ENCODE assay signal across 8 mouse cellular contexts in genomic region chr4:59437990-59438854, GRCm38 (mm10). TPM values are rescaled to one million over a fixed set of nuclear protein-coding genes. Genes with fewer than 3 reads are reported as not detected.
DNase-seq lines count a peak whose midpoint lies in the region; ATAC-seq lines count a peak whose summit lies in the region.

TSS of gene Susd1 (minus strand) at chr4:59438633.

- H3K4me1 ChIP-seq in hindbrain, embryonic 15.5 days (replicated peaks): peaks cover 9% of the 10 kb centered on the region; the same call in 1 of the 2 replicates

- H3K27ac ChIP-seq in hindbrain, embryonic 15.5 days (replicated peaks): no peak within 1 kb of the TSS; the same call in 1 of the 2 replicates

- H3K9me3 ChIP-seq in hindbrain, embryonic 15.5 days: no peaks in the 10 kb centered on the region

- peak; percentile 89 for ATAC-seq in hindbrain, embryonic 15.5 days (ENCODE audit: low FRiP score, low read depth)

- WGBS in hindbrain, embryonic 15.5 days: 1% methylated on average over 73 of the region's 75 CpGs

- H3K27me3 ChIP-seq in hindbrain, embryonic 15.5 days: peaks cover 29% of the 10 kb centered on the region

- H3K36me3 ChIP-seq in hindbrain, embryonic 15.5 days: no peaks in the 10 kb centered on the region

- DNase-seq in ES-CJ7 (ENCODE audit: low read depth, low spot score): peak; percentile 48
- DNase-seq in c-Kit-positive CD71-positive TER-119-negative erythroid progenitor cells, embryonic 14.5 days (ENCODE audit: low read depth): peak; percentile 52
- DNase-seq in frontal cortex, postnatal 25 days (ENCODE audit: low spot score in 2 of 2): peak; percentile 41 to 51
- peak; percentile 57 to 74 for DNase-seq in left cerebral cortex, adult 18-20 months (ENCODE audit: low spot score in 2 of 2)
- peak; percentile 77 to 83 for DNase-seq in lung, postnatal 4 days
- DNase-seq in retina, postnatal 7 days (ENCODE audit: low read depth, low spot score): peak; percentile 25
- DNase-seq in urinary bladder, adult 18-20 months (ENCODE audit: low spot score in 2 of 2): peak; percentile 67 to 71

- H3K4me3 ChIP-seq in hindbrain, embryonic 15.5 days: peak within 1 kb of the TSS; percentile 79

- peak within 1 kb of the TSS; percentile 81 for H3K9ac ChIP-seq in hindbrain, embryonic 15.5 days

- H3K4me2 ChIP-seq in hindbrain, embryonic 15.5 days: peak within 1 kb of the TSS; percentile 100

RNA-seq across cellular contexts. Expression of gene Susd1, which starts in this region (rescaled TPM):
- 1.9 and 2.4 TPM in 2 replicates for polyA plus RNA-seq in hindbrain, embryonic 15.5 days (2015; fragmentation: Nextera tagmentation; extraction: Ambion mirVana)
- 1 to 10 TPM; 6.1 to 7.3 TPM for total RNA-seq in left cerebral cortex, adult 18-20 months (2021)

Comparison
In these comparisons a context has a peak if more than half of its experiments do, and no peak if none do; other contexts are left out.
1. DNase-seq: peak in every context shown above with its lines; median percentile 80 in lung, postnatal 4 days; 69 in urinary bladder, adult 18-20 months; 66 in left cerebral cortex, adult 18-20 months; 52 in c-Kit-positive CD71-positive TER-119-negative erythroid progenitor cells, embryonic 14.5 days; 48 in ES-CJ7; 46 in frontal cortex, postnatal 25 days; 25 in retina, postnatal 7 days.